9 mouse cellular contexts compared by ENCODE assay signal in the genomic region with DNA sequence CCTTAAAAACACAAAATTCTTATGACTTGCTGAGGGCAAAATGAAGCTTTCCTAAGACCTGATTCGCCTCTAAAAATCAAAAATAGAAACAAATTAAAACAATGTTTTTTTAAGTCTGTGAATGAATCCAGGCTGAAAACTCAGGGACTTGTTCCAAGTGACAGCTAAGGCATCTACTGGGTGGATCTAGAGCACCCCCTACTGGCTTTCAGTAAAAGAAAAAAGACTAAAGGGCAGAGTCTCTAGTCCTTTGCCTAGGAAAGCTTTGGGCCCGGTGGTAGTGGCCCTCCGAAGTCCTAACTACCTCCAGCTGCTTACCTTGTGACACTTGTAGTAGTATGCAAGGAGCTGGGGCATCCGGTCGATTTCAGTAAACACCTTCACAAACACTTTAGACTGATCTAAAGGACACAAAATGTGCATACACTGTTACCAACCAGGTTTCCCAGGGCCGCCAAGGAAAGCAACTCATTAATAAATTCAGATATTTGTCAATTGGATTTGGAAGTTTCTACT. TPM values are rescaled to one million over a fixed set of nuclear protein-coding genes. Genes with fewer than 3 reads are reported as not detected.
DNase-seq lines count a peak whose midpoint lies in the region; ATAC-seq lines count a peak whose summit lies in the region.
"Had no signal": no experiment of that assay in that cellular context is flagged by ENCODE, and none has a peak within 500 bp of the region (broad histone marks: within the 10 kb centered on the region; RNA-seq: fewer than 3 reads in every experiment).

No protein-coding gene starts in this region.

- DNase-seq in limb, embryonic 11.5 days (ENCODE audit: low spot score), result peak; percentile 38
- DNase-seq in limb, embryonic 10.5 days (ENCODE audit: low spot score), result no peak
- DNase-seq in NIH3T3 (ENCODE audit: low read depth), result peak; percentile 80
- peak; percentile 89 for DNase-seq in cerebellum, adult 9-10 months
- DNase-seq in kidney, adult 9 months, result peak; percentile 76
- peak; percentile 78 for DNase-seq in lung, postnatal 36 days

- H3K4me1 ChIP-seq in limb, embryonic 11.5 days (ENCODE audit: control insufficient read depth, insufficient read depth, low read length), result no peaks in the 10 kb centered on the region
- no peaks in the 10 kb centered on the region for H3K4me1 ChIP-seq in limb, embryonic 10.5 days
- H3K4me1 ChIP-seq in forebrain, embryonic 13.5 days, result no peaks in the 10 kb centered on the region
- H3K4me1 ChIP-seq: limb, embryonic 15.5 days; stomach, embryonic 15.5 days had no signal

- H3K4me2 ChIP-seq in limb, embryonic 11.5 days (ENCODE audit: low read depth, severe bottlenecking), result no peak overlapping the region
- no peak overlapping the region for H3K4me2 ChIP-seq in forebrain, embryonic 13.5 days
- H3K4me2 ChIP-seq: limb, embryonic 15.5 days; stomach, embryonic 15.5 days had no signal

- H3K27ac ChIP-seq in limb, embryonic 11.5 days (replicated peaks; ENCODE audit: low read depth, low read length), result no peak overlapping the region
- no peak overlapping the region for H3K27ac ChIP-seq in limb, embryonic 10.5 days
- no peak overlapping the region for H3K27ac ChIP-seq in forebrain, embryonic 13.5 days
- H3K27ac ChIP-seq: limb, embryonic 15.5 days; stomach, embryonic 15.5 days had no signal

- no peaks in the 10 kb centered on the region for H3K27me3 ChIP-seq in limb, embryonic 11.5 days (ENCODE audit: control insufficient read depth, insufficient read depth, low read length)
- H3K27me3 ChIP-seq in limb, embryonic 10.5 days (ENCODE audit: low read depth, poor library complexity, severe bottlenecking), result no peaks in the 10 kb centered on the region
- H3K27me3 ChIP-seq in forebrain, embryonic 13.5 days, result no peaks in the 10 kb centered on the region
- H3K27me3 ChIP-seq: limb, embryonic 15.5 days; stomach, embryonic 15.5 days had no signal

- no peaks in the 10 kb centered on the region for H3K9me3 ChIP-seq in limb, embryonic 11.5 days (ENCODE audit: control insufficient read depth, low read length)
- H3K9me3 ChIP-seq in limb, embryonic 10.5 days (replicated peaks), result no peaks in the 10 kb centered on the region
- no peaks in the 10 kb centered on the region for H3K9me3 ChIP-seq in forebrain, embryonic 13.5 days (replicated peaks)
- H3K9me3 ChIP-seq: limb, embryonic 15.5 days; stomach, embryonic 15.5 days had no signal

- peaks cover 2% of the 10 kb centered on the region; the same call in 1 of the 2 replicates for H3K36me3 ChIP-seq in limb, embryonic 11.5 days (ENCODE audit: control insufficient read depth, insufficient read depth, low read length)
- peaks cover 33% of the 10 kb centered on the region for H3K36me3 ChIP-seq in limb, embryonic 10.5 days
- H3K36me3 ChIP-seq in forebrain, embryonic 13.5 days (ENCODE audit: poor library complexity, severe bottlenecking), result peaks cover 27% of the 10 kb centered on the region

- 65% methylated on average over 6 of the region's 6 CpGs for WGBS in limb, embryonic 11.5 days
- 68% methylated on average over 6 of the region's 6 CpGs for WGBS in limb, embryonic 10.5 days
- 73% methylated on average over 6 of the region's 6 CpGs for WGBS in forebrain, embryonic 13.5 days

- ATAC-seq in limb, embryonic 11.5 days (ENCODE audit: insufficient number of reproducible peaks, low FRiP score, low TSS enrichment, low read depth), result no peak
- no peak for ATAC-seq in forebrain, embryonic 13.5 days

- no peak overlapping the region for H3K4me3 ChIP-seq in limb, embryonic 11.5 days (ENCODE audit: low read depth, low read length)
- H3K4me3 ChIP-seq in limb, embryonic 10.5 days, result no peak overlapping the region
- no peak overlapping the region for H3K4me3 ChIP-seq in forebrain, embryonic 13.5 days
- H3K4me3 ChIP-seq: limb, embryonic 15.5 days; stomach, embryonic 15.5 days had no signal

- H3K9ac ChIP-seq in limb, embryonic 11.5 days (ENCODE audit: low read length), result no peak overlapping the region
- H3K9ac ChIP-seq in forebrain, embryonic 13.5 days, result no peak overlapping the region
- H3K9ac ChIP-seq: limb, embryonic 15.5 days; stomach, embryonic 15.5 days had no signal

RNA-seq across cellular contexts. Expression of gene Cog7, which starts 17.6 kb away (rescaled TPM):
- polyA plus RNA-seq in limb, embryonic 11.5 days (2014; fragmentation: Nextera tagmentation; extraction: Ambion mirVana), result 20.8 and 21.0 TPM in 2 replicates
- 22.8 and 24.8 TPM in 2 replicates for polyA plus RNA-seq in limb, embryonic 10.5 days (2016; fragmentation: Nextera tagmentation; extraction: Ambion mirVana)
- 18.2 and 21.2 TPM in 2 replicates for polyA plus RNA-seq in forebrain, embryonic 13.5 days (2015; fragmentation: Nextera tagmentation; extraction: Ambion mirVana)

RNA-seq across cellular contexts. Expression of gene Gga2, which starts 57.1 kb away (rescaled TPM):
- 90.2 and 108 TPM in 2 replicates for polyA plus RNA-seq in limb, embryonic 11.5 days (2014; fragmentation: Nextera tagmentation; extraction: Ambion mirVana)
- polyA plus RNA-seq in limb, embryonic 10.5 days (2016; fragmentation: Nextera tagmentation; extraction: Ambion mirVana), result 140 and 148 TPM in 2 replicates
- polyA plus RNA-seq in forebrain, embryonic 13.5 days (2015; fragmentation: Nextera tagmentation; extraction: Ambion mirVana), result 54.8 and 61.2 TPM in 2 replicates
